Mouse (Mus musculus) telencephalon, adult 2 months (tissue): ENCODE results near the gene Ccdc57.
"Not testable (repeated sequence)": the region's sequence is repeated elsewhere in the genome, so short reads cannot be mapped to it uniquely, and the experiment has no call there.

Experiments used
- DNase-seq: peaks from one replicate; pipeline ENCODE4 v3.0.0-alpha.2; 2011; ENCODE audit warnings: low read depth, low spot score

The Ccdc57 gene

GRCm38 (mm10) chr11:120903159-120903850, 29.4 kb downstream of the Ccdc57 start:
- DNase-seq: peak; percentile 33

- DNase-seq: no peak
Observed at GRCm38 (mm10) chr11:120902487-120903142, 30.1 kb downstream of the Ccdc57 start.

- no peak for DNase-seq
Observed at GRCm38 (mm10) chr11:120901729-120902486, 30.8 kb downstream of the Ccdc57 start.

- no peak for DNase-seq
Observed at GRCm38 (mm10) chr11:120900276-120901244, 32.1 kb downstream of the Ccdc57 start.

- DNase-seq: no peak
Observed at GRCm38 (mm10) chr11:120898114-120898548, 34.5 kb downstream of the Ccdc57 start.

GRCm38 (mm10) chr11:120895441-120895840, 37.2 kb downstream of the Ccdc57 start:
- no peak for DNase-seq

GRCm38 (mm10) chr11:120894397-120894796, 38.3 kb downstream of the Ccdc57 start:
- DNase-seq: no peak

GRCm38 (mm10) chr11:120889216-120889615, 43.5 kb downstream of the Ccdc57 start:
- DNase-seq: no peak

- no peak for DNase-seq
Observed at GRCm38 (mm10) chr11:120888718-120889117, 44.0 kb downstream of the Ccdc57 start.

GRCm38 (mm10) chr11:120887502-120887901, 45.2 kb downstream of the Ccdc57 start:
- no peak for DNase-seq

GRCm38 (mm10) chr11:120886462-120886861, 46.2 kb downstream of the Ccdc57 start:
- DNase-seq: no peak

GRCm38 (mm10) chr11:120883601-120884000, 49.1 kb downstream of the Ccdc57 start:
- no peak for DNase-seq

- DNase-seq: no peak
Observed at GRCm38 (mm10) chr11:120882931-120883330, 49.7 kb downstream of the Ccdc57 start.

GRCm38 (mm10) chr11:120873206-120873605, 59.5 kb downstream of the Ccdc57 start:
- no peak for DNase-seq

GRCm38 (mm10) chr11:120871521-120871920, 61.2 kb downstream of the Ccdc57 start:
- no peak for DNase-seq

- no peak for DNase-seq
Observed at GRCm38 (mm10) chr11:120865816-120866215, 66.9 kb downstream of the Ccdc57 start.

GRCm38 (mm10) chr11:120862819-120863218, 69.9 kb downstream of the Ccdc57 start:
- no peak for DNase-seq

- not testable (repeated sequence) for DNase-seq
Observed at GRCm38 (mm10) chr11:120855938-120856337, 76.7 kb downstream of the Ccdc57 start.

GRCm38 (mm10) chr11:120853788-120854187, 78.9 kb downstream of the Ccdc57 start:
- DNase-seq: no peak

- DNase-seq: no peak
Observed at GRCm38 (mm10) chr11:120853158-120853557, 79.5 kb downstream of the Ccdc57 start.
